Mouse (Mus musculus) frontal cortex, postnatal 14 days (tissue): Measurements from ENCODE around the gene Akap7.

Experiments used
- DNase-seq, 2 experiments: peaks; one replicate each; pipeline ENCODE4 v3.0.0; 2022; ENCODE audit warnings: low spot score in 2 of 2

Akap7 gene

DNA sequence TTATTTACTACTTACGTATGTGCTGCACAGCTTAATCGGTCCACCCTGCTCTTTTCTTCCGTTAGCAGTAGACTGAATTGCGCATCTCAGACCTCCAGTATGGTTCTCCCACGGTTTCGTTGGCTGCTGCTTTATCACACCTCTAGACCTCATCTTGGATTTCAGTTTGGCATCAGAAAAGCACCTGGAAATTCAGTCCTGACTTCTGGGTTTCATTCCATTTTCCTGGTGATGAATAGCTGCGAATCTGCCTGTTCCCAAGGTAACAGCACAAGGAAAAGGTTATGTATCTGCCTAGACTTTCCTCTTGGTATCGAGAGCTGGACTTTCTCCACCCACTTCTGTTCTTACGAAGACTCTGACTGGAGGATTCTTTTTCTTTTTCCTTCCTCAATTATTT, at the start of gene Akap7:
Gene Akap7, minus strand, starts transcription at position 101 of the 400 bp plus-strand sequence.
- no peak for DNase-seq

DNA sequence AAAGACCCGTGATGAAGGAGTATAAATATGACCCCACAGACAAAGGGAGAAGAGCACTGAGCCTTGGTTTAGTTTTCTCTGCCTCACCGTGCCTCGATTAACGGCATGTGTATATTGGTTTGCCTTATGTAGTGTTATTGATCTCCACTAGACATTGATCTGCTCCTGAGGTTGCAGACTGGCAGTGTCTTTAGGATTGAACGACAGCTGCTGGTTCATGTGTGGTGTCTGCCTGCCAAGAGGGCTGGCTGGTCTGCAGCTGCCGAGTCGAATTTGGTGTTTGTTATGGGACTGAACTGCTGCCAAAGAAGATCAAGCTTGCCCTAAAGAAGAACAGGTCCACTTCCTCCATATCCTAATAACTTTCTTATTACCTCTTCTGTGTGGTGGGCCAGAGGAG, 46.7 kb upstream of the Akap7 start:
- no peak for DNase-seq

DNA sequence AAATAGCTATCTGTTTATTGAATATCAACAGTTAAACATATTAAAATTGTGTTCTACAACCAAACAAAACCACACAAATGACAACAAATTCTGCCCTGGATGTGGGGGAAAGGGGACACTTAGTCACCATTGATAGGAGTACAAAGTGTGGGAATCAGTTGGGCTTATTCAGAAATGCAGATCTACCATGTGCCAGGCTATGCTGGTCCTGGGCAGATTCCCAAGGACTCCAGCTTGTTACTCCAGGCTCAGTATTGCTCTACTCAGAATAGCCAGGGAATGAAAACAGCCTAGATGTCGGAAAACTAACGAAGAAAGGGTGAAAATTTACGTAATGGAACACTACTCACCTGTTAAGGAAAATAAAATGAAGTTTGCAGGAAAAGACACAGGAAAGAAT, 46.3 kb upstream of the Akap7 start:
- DNase-seq: no peak

DNA sequence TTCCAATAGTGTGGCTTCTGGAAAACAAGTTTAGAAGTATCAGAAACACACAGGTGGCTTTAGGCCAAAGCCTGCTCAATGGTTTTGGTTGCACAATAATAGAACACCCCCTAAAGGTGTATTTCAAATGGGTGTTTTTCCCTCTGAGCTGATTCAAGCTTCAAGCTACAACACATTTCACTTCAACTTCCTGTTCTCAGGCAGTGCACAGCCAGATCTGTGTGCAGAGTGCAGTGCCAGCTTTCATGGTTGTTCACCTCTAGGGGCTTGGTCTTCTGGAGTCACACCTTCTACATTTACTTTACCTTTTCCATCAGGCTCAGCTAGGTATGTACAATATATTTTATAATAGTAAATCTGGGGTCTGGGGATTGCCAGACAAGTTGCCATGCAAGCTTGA, 35.1 kb upstream of the Akap7 start:
- no peak for DNase-seq

DNA sequence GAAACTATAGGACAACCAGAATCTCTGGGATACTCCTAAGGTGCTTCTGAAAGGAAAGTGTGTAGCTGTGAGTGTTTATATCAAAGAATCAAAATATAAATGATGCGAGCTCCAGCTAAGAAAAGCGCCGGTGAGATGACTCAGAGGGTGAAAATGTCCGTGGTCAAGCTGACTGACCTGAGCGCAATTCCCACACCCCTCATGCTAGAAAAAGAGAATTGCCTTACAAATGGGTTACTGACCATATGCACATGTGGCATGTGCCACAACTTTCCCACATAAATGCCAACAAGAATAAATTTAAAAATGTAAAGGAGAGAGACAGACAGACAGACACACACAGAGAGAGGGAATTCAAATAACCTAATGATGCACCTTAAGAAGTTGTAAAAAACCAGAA, 33.0 kb upstream of the Akap7 start:
- DNase-seq: no peak

DNA sequence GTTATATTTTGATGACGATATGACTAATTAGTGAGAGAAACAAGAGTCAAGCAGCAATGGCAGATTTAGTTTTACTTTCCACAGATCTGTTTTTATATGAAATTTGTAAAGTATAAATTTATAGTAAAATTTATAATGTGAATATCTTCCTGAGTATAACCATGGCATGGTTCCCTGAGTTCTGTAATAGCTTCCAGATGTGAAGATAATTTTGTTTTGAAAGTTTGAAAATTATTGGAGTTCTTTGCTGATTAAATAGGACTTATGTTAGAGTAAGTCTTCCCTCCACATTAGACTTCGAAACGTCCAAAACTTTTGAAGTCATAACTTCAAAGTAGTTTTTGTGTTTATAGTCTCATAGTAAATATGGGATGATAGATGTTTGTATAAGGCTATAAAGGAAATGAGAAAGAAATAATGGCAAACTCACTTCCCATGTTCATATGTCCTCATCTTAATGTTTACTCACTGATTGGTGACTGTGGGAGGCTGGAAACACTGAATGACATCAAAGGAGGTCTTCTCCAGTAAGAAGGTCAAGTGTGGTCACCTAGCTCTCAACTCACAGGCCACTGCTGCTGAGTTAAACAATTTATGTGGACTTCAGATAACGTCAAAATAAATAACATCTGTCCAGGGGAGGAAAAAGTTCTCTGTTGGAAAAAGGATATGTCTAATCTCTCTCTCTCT, 25.9 kb upstream of the Akap7 start:
- DNase-seq: no peak

DNA sequence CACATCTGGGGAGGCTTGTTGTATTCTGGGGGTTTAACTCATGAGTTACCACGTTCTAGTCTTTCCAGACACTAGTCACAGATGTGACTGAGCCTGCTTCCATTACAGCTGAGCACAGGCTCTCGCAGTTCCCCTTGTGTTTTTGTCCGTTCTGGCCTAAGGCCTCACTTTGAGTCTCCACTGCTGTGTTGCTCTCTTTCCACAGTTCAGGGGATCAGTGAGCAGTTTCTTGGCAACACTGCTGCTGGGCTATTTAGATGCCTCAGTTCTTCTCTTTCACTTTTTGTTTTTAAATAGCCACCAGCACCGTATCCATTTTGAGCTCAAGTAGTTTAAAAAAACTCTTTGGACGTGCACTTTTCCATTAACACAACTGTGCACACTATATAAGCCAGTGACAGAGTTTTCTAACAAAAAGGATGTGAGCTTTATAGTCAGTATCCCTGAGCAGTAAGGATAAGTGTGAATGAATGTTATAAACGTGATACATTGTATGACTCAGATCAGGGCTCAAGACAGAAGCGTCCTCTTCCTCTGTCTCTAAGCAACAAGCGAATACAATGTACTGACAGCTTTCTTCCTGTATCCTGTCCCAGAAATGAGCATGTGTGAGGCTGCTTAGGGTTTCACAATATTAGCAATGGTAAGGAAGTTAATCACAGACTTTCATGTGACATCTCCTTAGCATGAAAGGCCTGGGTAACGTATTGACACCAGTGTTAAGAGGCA, 23.8 kb upstream of the Akap7 start:
- no peak for DNase-seq

DNA sequence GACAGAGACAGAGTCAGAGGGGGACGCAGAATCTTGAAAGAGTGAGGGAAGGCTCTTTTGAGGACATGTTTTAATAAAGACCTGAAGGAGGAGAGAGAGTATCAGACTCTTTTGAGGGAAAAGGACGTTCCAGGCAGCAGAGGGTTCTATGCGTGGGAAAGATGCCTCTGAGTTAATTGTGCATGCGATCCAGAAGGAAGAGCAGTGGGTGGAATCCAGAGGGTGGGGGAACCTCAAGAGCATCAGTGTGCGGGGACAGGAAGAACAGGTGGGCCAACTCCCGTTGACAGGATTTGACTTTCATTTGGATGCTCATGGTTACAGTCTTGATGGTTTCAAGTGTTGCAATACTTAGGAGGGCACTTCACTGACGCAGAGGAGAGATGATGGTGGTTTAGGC, 22.4 kb upstream of the Akap7 start:
- no peak for DNase-seq

DNA sequence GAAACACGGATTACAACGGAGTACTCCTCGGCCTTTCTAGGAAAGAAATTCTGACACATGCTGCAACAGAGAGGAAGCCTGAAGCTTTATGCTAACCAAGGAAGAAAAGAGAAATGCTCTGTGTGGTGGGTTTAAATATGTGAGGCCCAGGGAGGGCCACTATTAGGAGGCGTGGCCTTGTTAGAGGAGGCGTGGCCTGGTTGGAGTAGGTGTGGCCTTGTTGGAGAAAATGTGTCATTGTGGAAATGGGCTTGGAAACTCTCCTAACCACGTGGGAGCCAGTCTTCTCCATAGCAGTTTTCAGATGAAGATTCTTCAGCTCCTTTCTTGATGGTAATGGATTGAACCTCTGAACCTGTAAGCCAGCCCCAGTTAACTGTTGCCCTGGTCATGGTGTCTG, 19.8 kb upstream of the Akap7 start:
- no peak for DNase-seq

DNA sequence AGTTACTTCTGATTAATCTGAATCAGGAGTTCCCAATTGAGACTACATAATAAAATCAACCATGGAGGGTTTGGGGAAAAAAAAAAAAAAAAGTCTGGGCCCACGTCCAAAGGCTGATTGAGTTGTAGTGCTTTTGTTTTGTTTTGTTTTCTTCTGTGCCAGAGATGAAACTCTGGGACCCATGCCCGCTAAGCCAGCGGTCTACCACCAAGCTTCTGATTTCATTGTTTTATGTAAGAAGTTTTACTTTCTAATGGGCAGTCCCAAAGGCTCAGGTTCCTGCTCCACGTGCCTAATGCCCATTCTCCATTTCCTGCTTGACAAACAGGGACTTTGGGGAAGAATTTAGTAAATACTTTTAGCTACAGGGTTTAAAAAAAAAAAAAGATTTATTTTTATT, 18.0 kb upstream of the Akap7 start:
- no peak for DNase-seq

DNA sequence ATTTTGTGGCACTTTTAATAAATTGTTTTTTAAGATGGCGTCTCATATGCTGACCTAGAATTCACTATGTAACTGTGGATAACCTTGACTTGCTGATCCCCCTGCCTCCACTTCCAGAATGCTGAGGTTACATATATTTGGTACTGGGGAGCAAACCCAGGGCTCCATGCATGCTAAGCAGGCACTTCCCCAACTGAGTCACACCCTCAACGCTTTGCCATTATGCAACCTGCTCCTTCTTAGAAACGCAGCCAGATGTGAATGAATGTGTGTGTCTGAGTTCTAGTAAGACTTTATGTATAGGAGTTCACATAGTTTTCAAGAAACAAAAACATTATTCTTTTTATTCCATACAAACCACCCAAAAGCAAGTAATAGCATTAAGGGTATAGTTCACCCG, 13.5 kb upstream of the Akap7 start:
- DNase-seq: no peak

DNA sequence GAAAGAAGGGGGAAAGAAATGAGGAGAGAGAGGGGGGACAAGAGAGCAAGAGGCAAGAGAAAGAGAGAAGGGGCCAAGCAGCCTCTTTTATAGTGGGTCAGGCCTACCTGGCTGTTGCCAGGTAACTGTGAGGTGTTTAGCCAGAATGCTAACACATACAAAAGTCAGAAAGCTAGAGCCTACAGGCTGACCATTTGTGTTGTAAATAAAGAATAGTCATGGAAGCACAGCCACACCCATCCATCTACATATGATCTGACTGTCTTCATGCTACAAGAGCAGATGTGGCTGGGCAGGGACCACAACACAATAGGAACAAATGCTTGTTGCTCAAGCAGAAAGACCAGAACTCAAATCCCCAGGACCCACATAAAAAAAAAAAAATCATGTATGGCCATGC, 11.9 kb upstream of the Akap7 start:
- no peak for DNase-seq

DNA sequence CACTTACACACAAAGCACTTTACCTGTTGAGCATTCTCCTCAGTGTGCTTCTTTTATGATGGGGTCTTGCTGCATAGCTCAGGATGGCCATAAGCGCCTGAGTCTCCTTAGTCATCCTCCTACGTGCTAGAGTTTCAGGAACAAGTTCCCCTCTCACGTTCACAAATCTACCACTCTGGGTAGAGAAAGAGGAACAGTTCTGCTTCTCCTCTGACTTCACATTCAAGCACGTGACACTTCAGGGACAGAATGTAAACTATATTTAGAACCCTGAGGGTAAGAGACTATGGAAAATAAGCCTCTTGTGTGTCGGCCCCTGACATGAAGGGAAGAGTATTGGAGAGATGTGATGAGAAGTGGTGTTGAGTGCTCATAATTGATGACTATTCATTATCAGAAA, 10.7 kb upstream of the Akap7 start:
- no peak for DNase-seq

DNA sequence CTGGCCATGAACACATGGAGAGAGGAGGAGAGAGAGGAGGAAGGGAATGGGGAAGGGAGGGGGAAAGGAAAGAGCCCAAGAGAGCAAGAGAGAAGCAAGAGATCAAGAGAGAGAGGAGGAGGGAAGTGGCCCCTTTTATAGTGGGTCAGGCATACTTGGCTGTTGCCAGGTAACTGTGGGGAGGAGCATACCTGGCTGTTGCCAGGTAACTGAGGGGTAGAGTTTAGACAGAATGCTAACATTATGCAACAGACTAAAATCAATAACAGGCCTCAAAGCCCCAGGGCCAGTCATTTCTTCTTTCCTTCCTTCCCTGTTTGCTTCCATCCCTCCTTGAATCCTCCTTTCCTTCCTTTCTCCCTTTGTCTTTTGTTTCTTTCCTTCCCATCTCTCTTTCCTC, 10.0 kb upstream of the Akap7 start:
- DNase-seq: no peak

DNA sequence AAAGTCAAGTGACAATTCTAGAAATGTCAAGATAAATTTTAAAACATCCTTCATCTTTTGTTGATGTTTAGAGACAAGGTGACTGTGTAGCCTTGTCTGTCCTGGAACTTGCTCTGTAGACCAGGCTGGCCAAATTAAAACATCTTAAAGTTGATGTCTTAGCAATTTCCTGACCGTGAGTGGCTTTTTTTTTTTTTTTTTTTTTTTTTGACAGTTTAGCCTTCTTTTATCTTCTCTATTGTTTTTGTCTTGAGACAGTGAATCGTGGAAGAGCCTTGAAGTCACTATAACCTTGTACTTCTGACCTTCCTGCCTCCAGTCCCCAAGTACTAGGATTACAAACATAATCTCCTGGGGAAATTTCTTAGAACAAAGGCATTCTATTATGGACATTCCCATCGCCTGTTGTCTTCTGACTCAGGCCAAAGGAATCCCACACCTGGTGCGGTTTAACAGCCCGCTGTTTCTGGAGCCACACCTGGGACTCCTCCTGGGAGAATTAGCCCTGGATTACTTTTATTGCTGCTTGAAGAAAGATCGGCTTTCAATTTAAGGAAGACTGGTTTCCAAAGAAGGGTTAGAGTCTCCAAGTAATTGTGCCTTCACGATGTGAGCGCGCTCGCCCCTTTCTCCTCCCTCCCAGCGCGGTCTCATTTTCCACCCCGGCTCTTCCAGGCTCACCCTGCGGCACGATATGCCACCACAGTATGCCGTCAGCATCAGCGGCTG, 6.3 kb upstream of the Akap7 start:
- no peak for DNase-seq

DNA sequence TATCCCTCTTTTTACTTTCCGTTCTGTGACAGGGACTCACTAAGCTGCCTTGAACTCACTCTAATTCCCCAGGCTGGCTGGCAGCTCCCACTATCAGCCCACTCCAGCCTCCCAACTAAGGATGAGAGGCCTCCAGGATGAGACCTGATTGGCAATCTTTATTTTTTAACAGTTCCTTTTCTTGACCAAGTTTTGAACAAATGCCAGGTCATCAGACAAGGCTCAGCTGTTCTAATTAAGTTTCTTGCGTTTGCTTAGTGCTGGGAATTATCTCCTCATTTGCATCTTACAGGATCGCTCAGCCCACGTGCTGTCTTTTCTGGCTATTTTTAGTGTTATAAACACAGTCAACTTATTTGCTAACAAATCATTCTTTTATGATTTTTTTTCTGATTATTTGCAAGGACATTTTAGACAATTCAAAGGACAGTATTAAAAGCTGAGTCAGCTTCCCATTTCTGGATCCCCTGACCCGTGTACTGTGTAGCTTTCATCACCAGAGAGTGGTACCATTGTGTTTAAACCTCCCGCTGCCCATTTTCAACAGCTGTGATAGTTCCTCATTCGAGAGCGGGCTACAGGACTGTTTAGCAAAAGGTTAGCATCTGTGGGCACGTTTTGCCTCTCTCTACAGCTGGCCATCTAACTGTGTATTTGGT, 4.0 kb upstream of the Akap7 start:
- no peak for DNase-seq

DNA sequence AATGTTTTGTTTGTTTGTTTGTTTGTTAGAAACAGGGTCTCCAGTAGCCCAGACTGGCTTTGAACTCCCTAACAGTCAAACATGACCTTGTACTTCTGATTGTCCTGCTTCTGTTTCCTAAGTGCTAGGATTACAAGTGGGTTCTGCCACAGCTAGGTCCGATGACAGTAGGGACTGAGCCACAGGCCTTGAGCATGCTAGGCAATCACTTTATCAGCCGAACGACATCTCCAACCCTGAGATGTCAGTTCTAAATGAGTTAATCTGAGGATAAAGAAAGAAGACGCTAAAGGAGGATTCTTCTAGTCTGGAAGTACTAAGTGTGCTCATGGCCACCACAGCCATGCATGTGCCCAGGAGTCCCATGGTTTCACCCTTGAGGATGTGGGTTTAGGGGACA, 3.1 kb upstream of the Akap7 start:
- no peak for DNase-seq

DNA sequence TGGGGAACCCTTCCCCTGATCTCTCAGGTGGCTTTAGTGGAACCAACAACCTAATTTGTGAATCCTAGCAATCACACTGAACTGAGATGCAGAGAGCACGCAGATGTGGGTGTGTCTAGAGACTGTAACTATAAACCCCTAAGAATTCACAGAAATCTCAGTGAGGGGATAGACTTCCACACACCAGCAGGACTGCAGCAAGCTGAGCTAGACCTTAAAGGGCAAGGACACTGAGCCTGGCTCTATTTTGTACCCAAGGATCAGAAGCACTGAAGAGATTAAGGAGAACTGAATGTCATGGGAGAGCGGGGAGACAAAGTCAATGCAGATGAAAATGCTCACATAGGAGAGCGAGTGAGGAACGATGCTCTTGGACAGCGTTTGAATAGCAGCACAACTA, 2.3 kb upstream of the Akap7 start:
- DNase-seq: no peak

DNA sequence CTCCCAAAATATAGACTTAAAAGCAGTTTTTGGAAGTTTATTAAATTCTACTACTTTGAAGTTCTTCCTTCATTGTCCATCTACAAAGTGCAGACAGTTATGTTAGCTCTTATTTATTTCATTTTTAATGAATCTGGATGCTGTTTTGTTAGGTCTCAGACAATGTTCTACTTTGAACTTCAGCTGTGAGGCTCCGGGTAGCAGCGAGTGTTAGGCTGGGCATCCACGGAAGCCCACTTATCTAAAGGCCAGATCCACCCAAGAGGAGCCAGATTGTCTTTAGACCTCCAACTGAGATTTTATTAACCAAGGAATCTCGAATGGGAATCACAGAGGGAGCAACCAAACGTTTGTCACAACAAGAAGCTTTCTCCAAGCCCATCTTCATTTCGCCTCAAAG, 2.5 kb downstream of the Akap7 start:
- no peak for DNase-seq

DNA sequence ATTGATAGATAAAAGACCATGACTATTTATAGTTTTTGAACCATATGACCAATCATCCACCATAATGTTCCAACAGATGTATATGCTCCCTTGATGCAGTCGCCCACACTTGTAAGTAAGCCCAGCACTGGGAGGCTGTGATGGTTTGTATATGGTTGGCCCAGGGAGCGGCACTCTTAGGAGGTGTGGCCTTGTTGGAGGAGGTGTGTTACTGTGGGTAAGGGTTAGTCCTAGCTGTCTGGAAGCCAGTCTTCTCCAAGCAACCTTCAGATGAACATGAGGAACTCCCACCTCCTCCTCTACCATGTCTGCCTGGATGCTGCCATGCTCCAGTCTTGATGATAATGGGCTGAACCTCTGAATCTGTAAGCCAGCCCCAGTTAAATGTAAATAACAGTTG, 3.1 kb downstream of the Akap7 start:
- DNase-seq: no peak

DNA sequence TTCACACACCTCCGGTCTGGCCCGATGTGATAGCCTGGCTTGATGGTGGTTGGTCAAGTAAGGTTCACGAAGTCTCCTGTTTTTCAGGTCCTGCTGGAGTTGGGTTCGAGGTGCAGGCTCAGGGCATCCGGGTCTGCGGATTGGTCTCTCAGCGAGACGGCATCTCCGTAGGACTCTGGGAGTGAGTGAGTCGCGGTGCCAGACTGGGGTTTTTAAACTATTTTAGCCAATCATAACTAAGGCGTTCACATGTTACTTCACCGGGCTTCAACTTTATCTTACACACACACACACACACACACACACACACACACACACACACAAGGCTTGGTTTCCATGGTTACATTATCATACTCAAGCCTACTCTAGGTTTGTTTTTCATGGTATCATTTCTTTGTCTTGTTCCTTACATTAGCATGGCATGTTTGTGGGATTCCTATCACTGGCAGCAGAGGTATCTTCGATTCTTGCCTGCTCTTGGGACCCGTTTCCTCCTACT, 8.6 kb downstream of the Akap7 start:
- no peak for DNase-seq

DNA sequence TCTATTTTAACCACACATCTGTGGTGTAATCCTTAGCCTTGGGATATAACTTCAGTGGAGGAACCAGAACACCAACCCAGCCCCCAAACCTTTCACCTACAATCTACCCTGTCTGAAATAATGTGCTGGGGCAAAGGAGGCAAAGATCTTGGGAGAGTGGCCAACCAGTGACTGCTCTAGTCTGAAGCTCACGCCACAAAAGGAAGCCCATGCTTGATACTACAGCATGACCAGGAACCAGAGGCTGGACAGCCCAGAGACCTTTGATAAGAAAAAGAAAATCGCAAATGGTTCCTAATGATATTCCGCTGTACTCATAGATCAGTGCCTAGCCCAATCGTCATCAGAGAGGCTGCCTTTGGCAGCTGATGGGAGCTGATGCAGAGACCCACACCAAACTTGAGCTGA, 9.4 kb downstream of the Akap7 start:
- no peak for DNase-seq
